Mouse (Mus musculus) granulocyte monocyte progenitor cell, adult 5-6 weeks (primary cell): ENCODE data around the gene Tbc1d23. TPM values are rescaled to one million over a fixed set of nuclear protein-coding genes. Genes with fewer than 3 reads are reported as not detected.
A peak's percentile ranks its signal among the peaks of the same experiment; 100 is the strongest.
"Not testable (repeated sequence)": the region's sequence is repeated elsewhere in the genome, so short reads cannot be mapped to it uniquely, and the experiment has no call there.

Experiments used
- ATAC-seq: replicated peaks from 2 replicates; pipeline ENCODE4 v1.8.0; 2016; ENCODE audit warnings: mild to moderate bottlenecking, moderate TSS enrichment, inconsistent platforms; ENCODE audit not compliant: poor library complexity, severe bottlenecking
- total RNA-seq, 2 experiments: library from RNA; stranded (forward) in 1 of 2; stranded (reverse) in 1 of 2; fragments of 200-712, 200-1000 nt in 1 of 2; fragments of >200 nt in 1 of 2; fragmentation: Nextera tagmentation in 1 of 2; gene quantifications; 2 replicates each; pipeline ENCODE4 v1.2.3; 2014 to 2017

Gene Tbc1d23
- total RNA-seq, 2 experiments from 2014 or later: 36.4 to 42.3 TPM

- no peak for ATAC-seq
These were observed 4.9 kb downstream of the Tbc1d23 start for GRCm38 (mm10) chr16:57226444-57226843.

DNA sequence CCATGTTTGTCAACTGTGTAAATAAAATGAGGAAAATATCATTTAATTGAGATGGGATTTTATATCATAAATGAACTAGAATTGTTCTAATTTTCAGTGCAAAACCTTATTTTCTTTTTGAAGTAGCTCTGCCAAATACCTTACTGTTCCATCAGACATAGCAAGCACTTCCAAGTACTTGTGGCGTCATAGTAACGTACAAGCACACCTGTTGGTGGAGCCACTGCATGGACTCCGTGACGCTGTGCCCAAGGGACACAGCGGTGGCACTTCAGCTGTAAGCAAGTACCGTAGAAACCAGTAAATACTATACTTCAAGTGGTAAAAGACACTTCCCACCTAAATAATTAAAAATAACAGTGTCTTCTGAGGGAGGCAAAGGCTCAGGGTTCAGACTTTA is 10.9 kb downstream of the Tbc1d23 start:
- ATAC-seq: no peak

- ATAC-seq: peak; percentile 97
These were observed 15.3 kb downstream of the Tbc1d23 start for GRCm38 (mm10) chr16:57215957-57216356.

DNA sequence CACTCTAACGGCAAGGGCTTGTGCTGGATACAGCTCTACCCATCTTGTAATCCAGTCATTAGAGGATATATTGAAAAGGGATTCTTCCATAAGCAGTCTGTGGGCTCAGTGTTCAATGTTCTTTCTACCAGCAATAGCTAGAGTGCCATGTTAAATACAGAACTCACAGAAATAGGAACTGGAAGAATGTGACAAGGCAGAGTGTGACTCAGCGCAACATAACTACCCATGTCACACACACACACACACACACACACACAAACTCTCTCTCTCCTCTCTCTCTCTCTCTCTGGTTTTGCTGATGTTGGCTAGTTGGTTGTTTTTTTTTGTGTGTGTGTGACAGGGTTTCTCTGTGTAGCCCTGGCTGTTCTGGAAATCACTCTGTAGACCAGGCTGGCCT is 20.3 kb downstream of the Tbc1d23 start:
- ATAC-seq: peak; percentile 82

GRCm38 (mm10) chr16:57208342-57208741 is 23.0 kb downstream of the Tbc1d23 start:
- no peak for ATAC-seq

- ATAC-seq: no peak
These were observed 34.0 kb downstream of the Tbc1d23 start for GRCm38 (mm10) chr16:57197281-57197680.

- peak; percentile 100 for ATAC-seq
These were observed 34.7 kb downstream of the Tbc1d23 start for GRCm38 (mm10) chr16:57196590-57196989.

GRCm38 (mm10) chr16:57191214-57191613 is 40.1 kb downstream of the Tbc1d23 start:
- no peak for ATAC-seq

- ATAC-seq: no peak
These were observed 40.9 kb downstream of the Tbc1d23 start for GRCm38 (mm10) chr16:57190390-57190789.

DNA sequence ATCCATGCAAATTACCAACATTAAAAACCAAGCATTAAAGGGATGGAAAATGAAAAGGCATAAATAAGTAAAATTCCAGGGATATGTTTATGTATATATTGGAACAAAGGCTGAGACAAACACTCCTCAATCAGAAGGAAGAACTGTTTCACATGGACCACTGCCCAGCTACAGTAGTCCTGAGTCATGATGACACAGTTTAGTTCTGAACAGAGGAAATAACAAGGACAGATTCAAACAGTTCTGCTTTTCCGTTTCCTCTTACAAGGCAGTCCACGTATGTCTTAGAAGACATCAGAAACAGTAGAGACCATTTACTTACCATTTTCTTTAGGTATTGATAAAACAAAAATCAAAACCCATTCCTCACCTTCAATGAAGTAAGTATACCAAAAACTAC is 41.8 kb downstream of the Tbc1d23 start:
- ATAC-seq: peak; percentile 100

GRCm38 (mm10) chr16:57186618-57187017 is 44.7 kb downstream of the Tbc1d23 start:
- ATAC-seq: no peak

GRCm38 (mm10) chr16:57182037-57182436 is 49.3 kb downstream of the Tbc1d23 start:
- no peak for ATAC-seq

GRCm38 (mm10) chr16:57181180-57181579 is 50.1 kb downstream of the Tbc1d23 start:
- no peak for ATAC-seq

DNA sequence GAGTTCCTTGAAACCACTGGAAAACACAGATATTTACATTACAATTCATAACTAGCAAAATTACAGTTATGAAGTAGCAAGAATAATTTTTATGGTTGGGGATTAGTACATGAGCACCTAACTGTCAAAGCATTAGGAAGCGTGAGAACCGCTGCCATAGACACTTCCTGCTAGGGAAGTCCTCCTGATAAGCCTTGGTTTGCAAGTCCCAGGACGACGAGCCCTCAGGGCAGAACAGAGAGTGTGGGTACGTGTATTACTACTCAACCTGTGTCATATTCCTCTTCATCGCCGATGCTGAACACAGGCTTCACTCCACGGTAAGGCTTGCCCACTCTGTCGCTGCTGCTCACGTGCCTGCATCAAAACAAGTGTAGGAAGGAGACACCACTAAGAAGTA is 53.6 kb downstream of the Tbc1d23 start:
- ATAC-seq: no peak

GRCm38 (mm10) chr16:57177254-57177653 is 54.0 kb downstream of the Tbc1d23 start:
- peak; percentile 92 for ATAC-seq

DNA sequence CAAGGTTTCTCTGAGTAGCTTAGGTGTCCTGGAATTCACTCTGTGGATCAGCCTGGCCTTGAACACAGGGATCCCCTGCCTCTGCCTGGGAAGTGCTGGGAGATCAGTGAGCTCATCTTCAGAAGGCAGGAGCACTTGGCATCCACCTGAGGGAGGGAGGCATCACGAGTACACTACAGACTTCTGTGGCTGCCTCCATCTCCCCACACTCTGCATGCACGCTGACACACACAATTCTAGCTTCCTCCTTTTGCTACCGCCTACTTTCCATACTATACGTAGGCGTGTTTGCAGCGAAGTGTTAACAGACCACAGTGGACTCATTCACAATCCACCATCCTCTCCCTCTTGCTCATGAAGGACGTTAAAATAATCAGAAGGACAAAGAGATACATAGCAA is 55.0 kb downstream of the Tbc1d23 start:
- ATAC-seq: peak; percentile 58

GRCm38 (mm10) chr16:57175751-57176150 is 55.6 kb downstream of the Tbc1d23 start:
- ATAC-seq: no peak

GRCm38 (mm10) chr16:57174480-57174879 is 56.8 kb downstream of the Tbc1d23 start:
- not testable (repeated sequence) for ATAC-seq

GRCm38 (mm10) chr16:57171570-57171969 is 59.7 kb downstream of the Tbc1d23 start:
- no peak for ATAC-seq

- no peak for ATAC-seq
These were observed 60.1 kb downstream of the Tbc1d23 start for GRCm38 (mm10) chr16:57171161-57171560.

DNA sequence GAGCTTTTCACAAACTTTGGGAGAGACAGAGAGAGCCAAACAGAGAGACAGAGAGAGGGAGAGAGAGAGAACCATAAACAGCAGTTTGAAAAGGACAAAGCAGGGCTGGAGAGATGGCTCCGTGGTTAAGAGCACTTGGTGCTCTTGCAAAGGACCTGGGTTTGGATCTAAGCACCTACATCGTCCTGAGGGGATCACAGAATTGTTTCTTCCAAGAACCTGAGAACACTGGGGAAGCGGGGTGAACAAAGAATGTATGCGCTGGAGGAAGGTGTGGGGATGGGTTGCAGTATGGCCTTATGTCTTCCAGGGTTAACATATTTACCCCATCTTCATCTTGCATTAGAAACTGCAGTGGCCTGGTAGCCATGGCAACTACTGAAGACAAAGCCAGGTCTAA is 63.1 kb downstream of the Tbc1d23 start:
- ATAC-seq: no peak

DNA sequence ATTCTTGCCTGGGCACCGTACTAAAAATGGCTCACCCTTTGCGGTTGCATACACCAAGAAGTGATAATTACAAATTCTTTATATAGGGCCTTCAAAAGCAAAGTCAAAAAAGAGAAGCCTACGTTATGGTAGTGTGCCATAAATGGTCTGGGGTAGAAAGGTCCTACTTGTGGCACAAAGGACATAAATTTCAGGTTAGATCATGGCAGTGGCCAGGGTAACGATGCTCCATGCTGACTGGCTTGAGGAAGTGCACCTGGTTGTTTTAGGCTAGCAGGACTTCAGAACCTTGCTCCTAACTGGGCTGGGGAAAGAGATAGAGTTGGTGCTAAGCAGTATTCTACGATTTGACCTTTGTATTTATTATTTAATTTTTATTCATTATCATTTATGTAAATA is 63.8 kb downstream of the Tbc1d23 start:
- ATAC-seq: peak; percentile 21
